Mouse (Mus musculus): ENCODE data around the gene Olfr1100. TPM values are rescaled to one million over a fixed set of nuclear protein-coding genes. Genes with fewer than 3 reads are reported as not detected.

The Olfr1100 gene
- not detected for total RNA-seq (2021)

DNA sequence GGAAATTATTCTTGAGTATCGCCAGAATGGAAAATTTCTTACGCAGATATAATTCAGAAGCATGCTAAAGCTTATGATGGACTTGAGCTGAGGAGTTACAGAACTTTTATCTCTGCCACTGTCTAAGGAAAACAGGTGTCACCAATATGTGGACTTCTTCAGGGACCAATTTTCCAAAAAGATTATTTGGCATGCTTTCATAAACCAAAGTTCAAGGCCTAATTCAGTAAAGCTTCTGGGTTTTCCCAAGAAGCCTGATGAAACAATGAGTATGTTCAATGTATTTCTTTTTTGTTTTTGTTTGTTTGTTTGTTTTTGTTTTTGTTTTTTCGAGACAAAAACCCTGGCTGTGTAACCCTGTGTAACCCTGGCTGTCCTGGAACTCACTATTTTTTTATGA lies at the start of gene Olfr1100:
TSS of gene Olfr1100 (minus strand) at position 101 of the 400 bp plus-strand sequence.
- intact Hi-C loops (cut with DNase I): no loop called here
- no peak for DNase-seq

DNA sequence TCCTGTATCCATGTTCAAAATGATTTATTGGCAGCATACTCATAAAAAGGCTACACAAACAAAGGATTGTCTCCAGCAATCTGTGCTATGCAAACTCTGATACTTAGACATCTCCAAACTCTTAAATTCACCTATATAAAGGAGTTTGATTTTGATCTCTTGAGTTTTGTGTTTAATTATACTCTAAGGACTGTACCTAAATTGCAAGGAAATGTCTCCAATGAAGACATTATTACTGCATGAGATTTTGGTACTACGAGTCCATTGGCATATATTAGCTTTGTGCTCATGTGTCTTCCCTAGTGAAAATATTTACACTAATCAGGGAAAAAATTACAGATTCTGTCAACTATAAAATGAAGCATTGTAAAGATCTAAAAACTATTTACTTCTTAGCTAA lies 47.2 kb upstream of the Olfr1100 start, which contains the start of gene Olfr1104:
TSS of gene Olfr1104 (minus strand) at position 101 of the 400 bp plus-strand sequence.
- intact Hi-C loops (cut with DNase I): no loop called here
- DNase-seq: no peak

DNA sequence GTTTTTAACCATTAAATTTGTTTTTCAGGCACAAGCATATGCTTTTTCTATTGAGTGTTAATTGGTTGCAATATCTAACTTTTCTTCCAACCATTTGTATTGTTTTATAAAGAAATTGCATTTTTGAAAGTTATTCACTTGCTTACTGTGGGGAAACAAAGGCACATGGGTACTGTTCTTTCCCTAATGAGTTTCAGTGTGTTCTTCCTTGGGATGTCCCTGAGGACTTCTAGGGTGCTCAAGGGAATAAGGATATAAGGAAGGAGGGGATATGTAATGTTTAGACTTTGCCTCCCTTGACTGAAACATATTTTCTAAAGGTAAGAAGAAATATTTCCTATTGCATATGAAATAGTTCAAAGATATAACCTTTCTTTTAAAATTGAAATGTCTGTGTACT lies 18.3 kb upstream of the Olfr1100 start, which contains the start of gene Olfr1102:
TSS of gene Olfr1102 (plus strand) at position 301 of the 400 bp plus-strand sequence.
- intact Hi-C loops (cut with DNase I): no loop called here
- DNase-seq: no peak

DNA sequence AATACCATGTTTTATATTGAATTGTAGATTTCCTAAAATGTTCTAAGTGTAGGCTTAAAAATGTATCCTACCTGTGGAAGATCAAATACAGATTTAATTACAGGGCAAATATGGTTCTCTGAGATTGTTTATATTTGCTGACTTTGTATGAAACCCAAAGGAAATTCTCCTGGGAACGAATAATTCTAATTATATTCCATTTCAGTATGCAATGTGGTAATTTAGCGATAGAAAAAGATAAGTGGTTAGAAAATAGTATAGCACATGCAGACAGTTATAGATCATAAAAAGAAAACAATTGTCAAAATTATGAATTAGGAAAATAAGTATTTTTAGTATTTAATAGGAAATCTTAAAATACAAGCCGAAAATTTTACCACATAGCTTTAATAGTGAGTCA lies 11.4 kb upstream of the Olfr1100 start, which contains the start of gene Olfr1101:
TSS of gene Olfr1101 (minus strand) at position 101 of the 400 bp plus-strand sequence.
- no peak for DNase-seq
- intact Hi-C loops (cut with DNase I): no loop called here

DNA sequence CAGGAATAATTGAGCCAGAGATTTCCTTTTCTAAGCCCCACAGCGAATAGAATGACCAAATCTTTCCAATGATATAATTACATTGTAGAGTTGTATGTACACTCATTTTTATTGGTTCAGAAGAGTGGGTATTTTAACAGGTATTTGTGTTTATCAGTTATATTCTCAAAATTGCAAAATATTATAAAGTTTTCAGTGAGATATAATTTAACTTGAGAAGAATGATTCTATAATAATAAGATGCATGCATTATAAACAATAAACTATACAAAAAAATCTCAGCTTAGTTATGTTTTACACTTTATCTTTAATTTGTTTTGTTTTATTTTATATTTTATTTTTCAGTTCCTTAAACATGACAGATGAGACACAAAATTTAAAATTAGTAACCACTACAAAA lies 19.2 kb downstream of the Olfr1100 start, which contains the start of gene Olfr1099:
TSS of gene Olfr1099 (minus strand) at position 101 of the 400 bp plus-strand sequence.
- intact Hi-C loops (cut with DNase I): no loop called here

DNA sequence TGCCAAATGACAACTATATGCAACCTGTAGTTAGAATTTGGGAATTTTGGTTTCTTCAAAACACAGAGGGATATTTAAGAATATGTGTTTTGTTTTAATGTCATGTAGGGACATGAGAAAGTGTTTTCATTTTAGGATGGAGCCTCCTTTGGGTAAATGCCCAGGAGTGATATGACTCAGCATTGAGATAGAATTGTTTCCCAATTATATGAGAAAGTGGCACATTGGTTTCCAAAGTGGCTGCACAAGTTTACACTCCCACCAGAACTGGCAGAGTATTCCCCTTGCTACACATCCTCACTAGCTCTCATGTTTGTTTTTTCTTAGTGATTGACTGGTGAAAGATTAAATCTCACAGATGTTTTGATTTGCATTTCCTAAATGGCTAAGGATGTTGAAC lies 53.2 kb downstream of the Olfr1100 start:
- DNase-seq: no peak
- intact Hi-C loops (cut with DNase I): no loop called here

More for the DNA sequence above, 19.2 kb downstream of the Olfr1100 start, which contains the start of gene Olfr1099:
- no peak for DNase-seq

Other genes starting within 250 kb of the Olfr1100 start
- not detected for gene Olfr1089, start 246.3 kb downstream of the Olfr1100 start, total RNA-seq (2021)
- gene Olfr1090, start 221.0 kb downstream of the Olfr1100 start, total RNA-seq (2021): not detected
- not detected for gene Olfr1093, start 197.5 kb downstream of the Olfr1100 start, total RNA-seq (2021)
- gene Olfr141, start 169.9 kb downstream of the Olfr1100 start, total RNA-seq (2021): not detected
- gene Olfr1094, start 155.3 kb downstream of the Olfr1100 start, total RNA-seq (2021): not detected
- not detected for gene Olfr1095, start 128.3 kb downstream of the Olfr1100 start, total RNA-seq (2021)
- gene Gm13723, start 105.2 kb downstream of the Olfr1100 start, total RNA-seq (2021): not detected
- not detected for gene Olfr1097, start 87.7 kb downstream of the Olfr1100 start, total RNA-seq (2021)
- not detected for gene Olfr1098, start 55.4 kb downstream of the Olfr1100 start, total RNA-seq (2021)
- not detected for gene Olfr1099, start 19.3 kb downstream of the Olfr1100 start, total RNA-seq (2021)
- gene Olfr1101, start 11.3 kb upstream of the Olfr1100 start, total RNA-seq (2021): not detected
- gene Olfr1102, start 18.4 kb upstream of the Olfr1100 start, total RNA-seq (2021): not detected
- not detected for gene Olfr1104, start 47.1 kb upstream of the Olfr1100 start, total RNA-seq (2021)
- not detected for gene Olfr1105, start 56.6 kb upstream of the Olfr1100 start, total RNA-seq (2021)
- not detected for gene Olfr1106, start 72.3 kb upstream of the Olfr1100 start, total RNA-seq (2021)
- not detected for gene Olfr1107, start 95.9 kb upstream of the Olfr1100 start, total RNA-seq (2021)
- not detected for gene Olfr1109, start 116.1 kb upstream of the Olfr1100 start, total RNA-seq (2021)
- not detected for gene Olfr259, start 134.6 kb upstream of the Olfr1100 start, total RNA-seq (2021)
- not detected for gene Olfr1110, start 160.3 kb upstream of the Olfr1100 start, total RNA-seq (2021)
- not detected for gene Olfr1111, start 172.7 kb upstream of the Olfr1100 start, total RNA-seq (2021)
- not detected for gene Olfr1112, start 207.8 kb upstream of the Olfr1100 start, total RNA-seq (2021)
- not detected for gene Olfr1113, start 229.0 kb upstream of the Olfr1100 start, total RNA-seq (2021)